In the genomic region with DNA sequence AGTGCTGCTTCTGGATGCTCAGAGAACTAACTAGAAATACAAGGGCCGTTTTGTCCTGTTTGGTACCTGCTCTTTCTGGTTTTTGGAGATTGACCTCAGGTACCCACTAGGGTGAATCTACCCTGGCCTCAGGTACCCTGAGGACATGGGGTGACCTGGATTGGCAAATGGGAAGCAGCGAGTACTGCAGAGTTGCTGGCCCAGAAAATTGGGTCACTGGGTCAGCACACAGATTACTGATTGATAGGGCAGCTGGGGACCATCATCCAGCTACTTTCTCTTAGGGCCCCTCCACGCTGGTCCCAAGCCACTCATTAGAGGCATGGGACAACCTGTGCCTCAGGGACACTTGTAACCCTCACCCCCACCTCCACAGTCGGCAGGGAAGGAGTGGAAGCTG, we compare ENCODE assay signal across 13 mouse cellular contexts. TPM values are rescaled to one million over a fixed set of nuclear protein-coding genes. Genes with fewer than 3 reads are reported as not detected.
DNase-seq lines count a peak whose midpoint lies in the region; ATAC-seq and TF ChIP-seq lines count a peak whose summit lies in the region.
"Had no signal": no experiment of that assay in that cellular context is flagged by ENCODE, and none has a peak within 500 bp of the region (broad histone marks: within the 10 kb centered on the region; RNA-seq: fewer than 3 reads in every experiment).

No protein-coding gene starts in this region.

- no peak for TF ChIP-seq CTCF in lung, adult 2 months (IDR thresholded peaks at IDR 0.05; ENCODE audit: insufficient read depth, low read length)

- ATAC-seq in forebrain, embryonic 11.5 days (replicated peaks; ENCODE audit: low FRiP score), result no peak
- ATAC-seq in lung, embryonic 15.5 days (ENCODE audit: borderline replicate concordance, extremely low read depth, low FRiP score, low TSS enrichment), result no peak
- ATAC-seq: activated CD4-positive, CD25-positive, alpha-beta regulatory T cell, adult 4 months had no signal

- no peaks in the 10 kb centered on the region for H3K36me3 ChIP-seq in forebrain, embryonic 10.5 days (replicated peaks)
- no peaks in the 10 kb centered on the region for H3K36me3 ChIP-seq in forebrain, embryonic 11.5 days (ENCODE audit: control insufficient read depth, insufficient read depth, low read length)
- H3K36me3 ChIP-seq in lung, embryonic 15.5 days, result no peaks in the 10 kb centered on the region

- peak overlapping the region; percentile 62; the same call in 1 of the 2 replicates for H3K27ac ChIP-seq in forebrain, embryonic 10.5 days
- no peak overlapping the region for H3K27ac ChIP-seq in forebrain, embryonic 11.5 days (ENCODE audit: low read depth, low read length)
- H3K27ac ChIP-seq in lung, embryonic 15.5 days, result 0 out of 2 replicates have a peak overlapping the region, but pooled peaks have one; percentile 25
- H3K27ac ChIP-seq: macrophage had no signal

- no peaks in the 10 kb centered on the region for H3K27me3 ChIP-seq in forebrain, embryonic 10.5 days (ENCODE audit: poor library complexity, severe bottlenecking)
- H3K27me3 ChIP-seq in forebrain, embryonic 11.5 days (ENCODE audit: control insufficient read depth, insufficient read depth, low read length), result no peaks in the 10 kb centered on the region
- H3K27me3 ChIP-seq in lung, embryonic 15.5 days, result no peaks in the 10 kb centered on the region

- H3K4me2 ChIP-seq in forebrain, embryonic 11.5 days (ENCODE audit: low read depth, low read length, severe bottlenecking), result no peak overlapping the region
- no peak overlapping the region for H3K4me2 ChIP-seq in lung, embryonic 15.5 days

- TF ChIP-seq POLR2A in lung, adult 2 months (IDR thresholded peaks at IDR 0.05; ENCODE audit: borderline replicate concordance, extremely low read depth, low read depth, low read length), result no peak

- H3K9ac ChIP-seq in forebrain, embryonic 11.5 days (ENCODE audit: low read length), result no peak overlapping the region
- H3K9ac ChIP-seq in lung, embryonic 15.5 days, result no peak overlapping the region

- H3K9me3 ChIP-seq in forebrain, embryonic 10.5 days, result no peaks in the 10 kb centered on the region
- H3K9me3 ChIP-seq in forebrain, embryonic 11.5 days (ENCODE audit: control insufficient read depth, low read length), result no peaks in the 10 kb centered on the region
- H3K9me3 ChIP-seq in lung, embryonic 15.5 days, result no peaks in the 10 kb centered on the region

- 53% methylated on average over 4 of the region's 4 CpGs for WGBS in forebrain, embryonic 10.5 days
- 45% methylated on average over 4 of the region's 4 CpGs for WGBS in forebrain, embryonic 11.5 days
- 33% methylated on average over 4 of the region's 4 CpGs for WGBS in lung, embryonic 15.5 days
- 52% methylated on average over 4 of the region's 4 CpGs for WGBS in lung, adult 2 months

- H3K4me3 ChIP-seq in forebrain, embryonic 10.5 days, result no peak overlapping the region
- no peak overlapping the region for H3K4me3 ChIP-seq in forebrain, embryonic 11.5 days (ENCODE audit: low read depth, low read length)
- H3K4me3 ChIP-seq in lung, embryonic 15.5 days, result no peak overlapping the region
- no peak overlapping the region for H3K4me3 ChIP-seq in lung, adult 2 months (replicated peaks; ENCODE audit: extremely low read depth, low read depth, low read length)
- H3K4me3 ChIP-seq: myocyte had no signal

- no peak for DNase-seq in forebrain, embryonic 10.5 days (ENCODE audit: extremely low spot score, low spot score)
- DNase-seq in forebrain, embryonic 11.5 days (ENCODE audit: low spot score), result no peak
- no peak for DNase-seq in lung, adult 2 months
- peak; percentile 82 for DNase-seq in kidney, postnatal 14 days
- DNase-seq in retina, postnatal 1 day, result peak; percentile 77
- DNase-seq in urinary bladder, postnatal 4 days (ENCODE audit: low spot score in 2 of 2), result no peak
- no peak for DNase-seq in gastrocnemius, adult 8-10 months (ENCODE audit: low spot score in 2 of 2)
- DNase-seq: cerebellum, postnatal 10 days; heart, postnatal 14 days had no signal

- peaks cover 27% of the 10 kb centered on the region for H3K4me1 ChIP-seq in forebrain, embryonic 10.5 days
- H3K4me1 ChIP-seq in forebrain, embryonic 11.5 days (replicated peaks; ENCODE audit: control insufficient read depth, insufficient read depth, low read length), result no peaks in the 10 kb centered on the region
- peaks cover 45% of the 10 kb centered on the region for H3K4me1 ChIP-seq in lung, embryonic 15.5 days
- peaks cover 10% of the 10 kb centered on the region for H3K4me1 ChIP-seq in lung, adult 2 months (ENCODE audit: control insufficient read depth, insufficient read depth, low read length)

RNA-seq across cellular contexts. Expression of gene Fance, which starts 34.1 kb away (rescaled TPM):
- 31.6 and 32.5 TPM in 2 replicates for polyA plus RNA-seq in forebrain, embryonic 10.5 days (2016; fragmentation: Nextera tagmentation; extraction: Ambion mirVana)
- 28.0 and 32.3 TPM in 2 replicates for polyA plus RNA-seq in forebrain, embryonic 11.5 days (2014; fragmentation: Nextera tagmentation; extraction: Ambion mirVana)
- polyA plus RNA-seq in lung, embryonic 15.5 days (2015; fragmentation: Nextera tagmentation; extraction: Ambion mirVana), result 32.8 and 33.3 TPM in 2 replicates
- 18.2 and 21.7 TPM in 2 replicates for polyA plus RNA-seq in lung, adult 2 months (2012; rRNA removed)
- total RNA-seq in gastrocnemius, adult 8-10 months (2022), result 10 to 100 TPM in 1 of 4 experiments, 1 to 10 TPM in 3; 9.0 to 14.3 (median 9.3) TPM

RNA-seq across cellular contexts. Expression of gene Ppard, which starts 46.7 kb away (rescaled TPM):
- polyA plus RNA-seq in forebrain, embryonic 10.5 days (2016; fragmentation: Nextera tagmentation; extraction: Ambion mirVana), result 1.3 and 1.4 TPM in 2 replicates
- polyA plus RNA-seq in forebrain, embryonic 11.5 days (2014; fragmentation: Nextera tagmentation; extraction: Ambion mirVana), result 1.4 and 1.7 TPM in 2 replicates
- polyA plus RNA-seq in lung, embryonic 15.5 days (2015; fragmentation: Nextera tagmentation; extraction: Ambion mirVana), result 2.1 and 2.9 TPM in 2 replicates
- 33.3 and 41.7 TPM in 2 replicates for polyA plus RNA-seq in lung, adult 2 months (2012; rRNA removed)
- total RNA-seq in gastrocnemius, adult 8-10 months (2022), result 10 to 100 TPM; 24.7 to 28.3 (median 26.1) TPM

RNA-seq across cellular contexts. Expression of gene Rpl10a, which starts 49.0 kb away (rescaled TPM):
- polyA plus RNA-seq in forebrain, embryonic 10.5 days (2016; fragmentation: Nextera tagmentation; extraction: Ambion mirVana), result 511 and 540 TPM in 2 replicates
- polyA plus RNA-seq in forebrain, embryonic 11.5 days (2014; fragmentation: Nextera tagmentation; extraction: Ambion mirVana), result 468 and 490 TPM in 2 replicates
- 606 and 658 TPM in 2 replicates for polyA plus RNA-seq in lung, embryonic 15.5 days (2015; fragmentation: Nextera tagmentation; extraction: Ambion mirVana)
- polyA plus RNA-seq in lung, adult 2 months (2012; rRNA removed), result 1,664 and 1,938 TPM in 2 replicates
- 100 to 1,000 TPM; 377 to 515 (median 422) TPM for total RNA-seq in gastrocnemius, adult 8-10 months (2022)

Comparison
In these comparisons a context has a peak if more than half of its experiments do, and no peak if none do; other contexts are left out.
1. DNase-seq: peak in kidney, postnatal 14 days (single experiment) and retina, postnatal 1 day (single experiment); none in forebrain, embryonic 10.5 days (single experiment), forebrain, embryonic 11.5 days (single experiment), lung, adult 2 months (single experiment), urinary bladder, postnatal 4 days (0 of 2) and gastrocnemius, adult 8-10 months (0 of 2).